Mouse (Mus musculus) heart, adult 2 months (tissue): ENCODE data around the gene Rpa1.

Experiments
- CTCF ChIP-seq: fragments of 200-600 bp; IDR thresholded peaks from 2 replicates; pipeline ENCODE4 v1.8.1; 2022; ENCODE audit warnings: antibody characterized with exemption, mild to moderate bottlenecking, moderate library complexity
- EP300 ChIP-seq: fragments of 200-500 bp; IDR thresholded peaks from 2 replicates; pipeline ENCODE4 v1.6.1; 2011; ENCODE audit warnings: low read depth, low read length, control low read depth; ENCODE audit not compliant: insufficient read depth
- POLR2A ChIP-seq: fragments of 200-500 bp; IDR thresholded peaks from 2 replicates; pipeline ENCODE4 v1.6.1; 2011; ENCODE audit warnings: mild to moderate bottlenecking, low read depth, low read length, control low read depth; ENCODE audit not compliant: insufficient read depth

GRCm38 (mm10) chr11:75313834-75314233, 34.3 kb downstream of the Rpa1 start:
- TF ChIP-seq POLR2A (no peak), CTCF (no peak), EP300 (no peak)
